In genomic region chr4:154636721-154637311, GRCm38 (mm10) we compare ENCODE assay signal across 8 mouse cellular contexts. TPM values are rescaled to one million over a fixed set of nuclear protein-coding genes. Genes with fewer than 3 reads are reported as not detected.
DNase-seq lines count a peak whose midpoint lies in the region; ATAC-seq and TF ChIP-seq lines count a peak whose summit lies in the region.

Prdm16 (minus strand) TSS chr4:154636873.

- peak within 1 kb of the TSS; percentile 80 for H3K4me3 ChIP-seq in forebrain, embryonic 13.5 days
- peak within 1 kb of the TSS; percentile 43 for H3K4me3 ChIP-seq in hindbrain, embryonic 14.5 days (replicated peaks; ENCODE audit: low read length)
- peak within 1 kb of the TSS; percentile 61; the same call in 1 of the 2 replicates for H3K4me3 ChIP-seq in liver, adult 2 months (ENCODE audit: insufficient read depth, low read depth, low read length)

- peak within 1 kb of the TSS; percentile 98 for H3K9ac ChIP-seq in forebrain, embryonic 13.5 days
- H3K9ac ChIP-seq in hindbrain, embryonic 14.5 days, result peak within 1 kb of the TSS; percentile 63
- peak within 1 kb of the TSS; percentile 75; the same call in 1 of the 2 replicates for H3K9ac ChIP-seq in liver, adult 2 months (ENCODE audit: low read depth, low read length)

- H3K36me3 ChIP-seq in forebrain, embryonic 13.5 days (ENCODE audit: poor library complexity, severe bottlenecking), result no peaks in the 10 kb centered on the region
- H3K36me3 ChIP-seq in hindbrain, embryonic 14.5 days (replicated peaks; ENCODE audit: control insufficient read depth, insufficient read depth), result no peaks in the 10 kb centered on the region
- no peaks in the 10 kb centered on the region for H3K36me3 ChIP-seq in liver, adult 2 months (ENCODE audit: control insufficient read depth, insufficient read depth, low read length)

- under 1% methylated on average over 44 of the region's 47 CpGs for WGBS in forebrain, embryonic 13.5 days
- WGBS in hindbrain, embryonic 14.5 days, result under 1% methylated on average over 47 of the region's 47 CpGs
- WGBS in liver, adult 2 months, result under 1% methylated on average over 47 of the region's 47 CpGs

- H3K27ac ChIP-seq in forebrain, embryonic 13.5 days, result peak within 1 kb of the TSS; percentile 95
- H3K27ac ChIP-seq in hindbrain, embryonic 14.5 days, result peak within 1 kb of the TSS; percentile 85
- no peak within 1 kb of the TSS for H3K27ac ChIP-seq in liver, adult 2 months (replicated peaks; ENCODE audit: insufficient read depth, low read depth, low read length)

- H3K79me2 ChIP-seq in liver, adult 2 months (ENCODE audit: control insufficient read depth, insufficient read depth, low read length), result no peaks in the 10 kb centered on the region

- H3K9me3 ChIP-seq in forebrain, embryonic 13.5 days (replicated peaks), result no peaks in the 10 kb centered on the region
- H3K9me3 ChIP-seq in hindbrain, embryonic 14.5 days (ENCODE audit: control insufficient read depth, low read length), result no peaks in the 10 kb centered on the region

- peak; percentile 25 for DNase-seq in gastrocnemius, adult 18-20 months (ENCODE audit: low spot score)
- no peak for DNase-seq in gastrocnemius, postnatal 10 days
- DNase-seq in ZHBTc4 (ENCODE audit: low read depth, low spot score), result peak; percentile 84
- DNase-seq in hindbrain, embryonic 14.5 days (ENCODE audit: low spot score), result no peak
- no peak for DNase-seq in liver, adult 2 months (ENCODE audit: extremely low read depth, low read depth, low spot score)
- peak; percentile 77 for DNase-seq in neural tube, embryonic 10.5 days (ENCODE audit: extremely low spot score, low spot score)
- no peak for DNase-seq in ovary, adult 18-20 months (ENCODE audit: low spot score)

- peak within 1 kb of the TSS; percentile 88 for H3K4me2 ChIP-seq in forebrain, embryonic 13.5 days
- peak within 1 kb of the TSS; percentile 57 for H3K4me2 ChIP-seq in hindbrain, embryonic 14.5 days (replicated peaks)

- no peak for TF ChIP-seq CTCF in liver, adult 2 months (IDR thresholded peaks at IDR 0.05; ENCODE audit: low read depth, low read length)

- H3K27me3 ChIP-seq in forebrain, embryonic 13.5 days, result peaks cover 57% of the 10 kb centered on the region
- H3K27me3 ChIP-seq in hindbrain, embryonic 14.5 days (ENCODE audit: control insufficient read depth, insufficient read depth, low read length), result peaks cover 89% of the 10 kb centered on the region
- peaks cover 23% of the 10 kb centered on the region for H3K27me3 ChIP-seq in liver, adult 2 months (ENCODE audit: control insufficient read depth, insufficient read depth, low read length)

- TF ChIP-seq POLR2A in liver, adult 2 months (IDR thresholded peaks at IDR 0.05; ENCODE audit: extremely low read depth, insufficient read depth, low read length), result no peak

- peak; percentile 44 for ATAC-seq in forebrain, embryonic 13.5 days
- ATAC-seq in hindbrain, embryonic 14.5 days (ENCODE audit: low FRiP score), result peak; percentile 36; the same call in 1 of the 2 replicates

- peaks cover 88% of the 10 kb centered on the region for H3K4me1 ChIP-seq in forebrain, embryonic 13.5 days
- H3K4me1 ChIP-seq in hindbrain, embryonic 14.5 days (replicated peaks; ENCODE audit: control insufficient read depth, insufficient read depth, low read length), result peaks cover 9% of the 10 kb centered on the region; the same call in 1 of the 2 replicates
- H3K4me1 ChIP-seq in liver, adult 2 months (ENCODE audit: control insufficient read depth, insufficient read depth, low read length), result no peaks in the 10 kb centered on the region

RNA-seq across cellular contexts. Expression of gene Prdm16, which starts in this region (rescaled TPM):
- total RNA-seq in gastrocnemius, adult 18-20 months (2021), result 1 to 10 TPM; 1.4 to 2.0 TPM
- total RNA-seq in gastrocnemius, postnatal 10 days (2021), result 1 to 10 TPM; 2.7 to 4.1 TPM
- 37.6 and 41.3 TPM in 2 replicates for polyA plus RNA-seq in forebrain, embryonic 13.5 days (2015; fragmentation: Nextera tagmentation; extraction: Ambion mirVana)
- 13.2 and 15.6 TPM in 2 replicates for polyA plus RNA-seq in hindbrain, embryonic 14.5 days (2014; fragmentation: Nextera tagmentation; extraction: Ambion mirVana)
- total RNA-seq in liver, adult 2 months (2014; rRNA removed), result 0.37 and 0.40 TPM in 2 replicates
- 0.22 and 0.39 TPM in 2 replicates for polyA plus RNA-seq in liver, adult 2 months (2012; rRNA removed)

Comparison
In these comparisons a context has a peak if more than half of its experiments do, and no peak if none do; other contexts are left out.
1. RNA of gene Prdm16 (polyA plus RNA-seq): 37.6 to 41.3 TPM in forebrain, embryonic 13.5 days and 13.2 to 15.6 TPM in hindbrain, embryonic 14.5 days; 0.22 to 0.39 TPM in liver, adult 2 months; every median in the first group is over 10 times any median in the second.
2. DNase-seq: peak in gastrocnemius, adult 18-20 months (single experiment), ZHBTc4 (single experiment) and neural tube, embryonic 10.5 days (single experiment); none in gastrocnemius, postnatal 10 days (single experiment), hindbrain, embryonic 14.5 days (single experiment), liver, adult 2 months (single experiment) and ovary, adult 18-20 months (single experiment).
3. Peak in every context shown above with its lines, with median percentiles within 50 percentile points of each other: H3K4me3 ChIP-seq and H3K9ac ChIP-seq.